Mouse (Mus musculus): Measurements from ENCODE around the gene Bhlhb9.

DNA sequence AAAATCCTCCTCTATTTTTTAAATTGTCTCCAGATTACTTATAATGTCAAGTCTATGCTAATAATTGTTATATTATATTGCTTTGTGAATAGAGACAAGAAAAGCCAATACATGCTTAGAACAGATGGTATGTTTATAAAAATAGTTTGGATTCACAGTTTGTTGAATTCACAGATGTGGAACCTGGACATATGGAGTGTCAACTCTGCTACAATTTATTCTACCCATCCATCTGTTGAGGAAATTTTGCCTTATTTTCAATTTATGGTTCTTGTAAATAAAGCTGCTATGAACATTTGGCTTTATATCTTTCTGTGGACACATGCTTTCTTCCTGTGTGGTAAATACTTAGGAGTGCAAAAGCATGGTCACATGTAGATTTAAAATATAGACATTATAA, 131.2 kb downstream of the Bhlhb9 start:
- TF ChIP-seq POLR2A (IDR thresholded peaks at IDR 0.05; ENCODE audit: control insufficient read depth, extremely low read depth, insufficient read depth, low read length, poor library complexity) (no peak), CTCF (IDR thresholded peaks at IDR 0.05; ENCODE audit: borderline replicate concordance, control insufficient read depth, extremely low read depth, insufficient read depth, low read length, poor library complexity) (no peak)
